Mouse (Mus musculus): ENCODE measurements around the gene Rnaseh1.

Gene Rnaseh1

DNA sequence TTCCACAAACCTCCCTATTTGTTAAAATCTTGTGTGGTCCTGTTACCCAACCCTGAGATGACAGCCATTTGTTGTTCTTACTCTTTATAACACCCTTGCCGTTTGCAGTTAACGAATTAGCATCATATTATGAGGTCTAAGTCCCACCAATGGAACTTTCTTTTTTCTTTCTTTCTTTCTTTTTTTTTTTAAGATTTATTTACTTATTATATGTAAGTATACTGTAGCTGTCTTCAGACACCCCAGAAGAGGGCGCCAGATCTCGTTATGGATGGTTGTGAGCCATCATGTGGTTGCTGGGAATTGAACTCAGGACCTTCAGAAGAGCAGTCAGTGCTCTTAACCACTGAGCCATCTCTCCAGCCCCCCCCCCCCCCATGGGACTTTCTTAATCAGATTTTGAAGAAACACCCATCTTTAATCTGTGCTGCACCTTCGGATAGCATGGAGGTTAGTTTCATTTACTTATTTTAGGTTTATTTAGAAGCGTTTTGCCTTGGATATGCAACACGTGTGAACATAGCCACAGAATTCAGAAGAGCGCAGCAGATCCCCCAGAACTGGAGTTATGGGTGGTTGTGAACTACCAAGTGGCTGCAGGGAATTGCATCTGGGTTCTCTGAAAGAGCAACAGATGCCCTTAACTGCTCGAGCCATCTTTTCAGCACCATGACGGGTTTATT, 24.8 kb downstream of the Rnaseh1 start:
- no peak for DNase-seq

DNA sequence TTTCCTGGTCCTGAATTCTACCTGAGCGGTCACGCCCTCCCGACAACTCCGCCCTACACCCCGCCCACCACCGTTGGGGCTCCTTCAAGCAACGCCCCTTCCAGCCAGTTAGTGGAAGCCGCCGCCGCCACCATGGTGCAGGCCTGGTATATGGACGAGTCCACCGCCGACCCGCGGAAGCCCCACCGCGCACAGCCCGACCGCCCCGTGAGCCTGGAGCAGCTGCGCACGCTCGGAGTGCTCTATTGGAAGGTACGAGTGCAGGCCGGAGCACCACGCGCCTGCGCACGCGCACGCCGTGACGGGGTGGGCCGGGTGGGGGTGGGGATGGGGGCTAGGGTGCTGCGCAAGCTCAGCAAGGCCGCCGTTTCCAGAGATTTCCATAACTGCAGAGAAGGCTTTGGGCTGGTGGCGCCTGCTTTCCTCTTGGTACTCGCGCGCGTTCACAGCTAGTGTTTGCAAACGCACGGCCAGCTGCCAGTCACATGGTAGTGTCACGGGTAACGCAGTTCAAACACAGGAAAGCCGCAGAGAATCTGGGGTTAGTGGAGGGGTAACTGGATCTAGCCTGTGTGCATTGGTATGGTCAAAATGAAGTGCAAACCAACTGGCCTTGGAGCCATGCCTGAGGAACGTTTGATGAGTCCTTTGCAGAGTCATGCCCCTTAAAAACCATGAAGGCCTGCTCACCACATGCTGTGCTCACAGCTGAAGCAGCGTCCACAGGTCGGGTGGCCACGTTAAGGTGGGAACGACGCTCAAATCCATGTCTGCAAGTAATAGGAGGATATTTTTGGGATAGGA, 25.9 kb downstream of the Rnaseh1 start, which contains the start of gene Adi1:
Adi1 (plus strand) TSS at position 111 of the 804 bp plus-strand sequence.
- peak; percentile 90 for DNase-seq

DNA sequence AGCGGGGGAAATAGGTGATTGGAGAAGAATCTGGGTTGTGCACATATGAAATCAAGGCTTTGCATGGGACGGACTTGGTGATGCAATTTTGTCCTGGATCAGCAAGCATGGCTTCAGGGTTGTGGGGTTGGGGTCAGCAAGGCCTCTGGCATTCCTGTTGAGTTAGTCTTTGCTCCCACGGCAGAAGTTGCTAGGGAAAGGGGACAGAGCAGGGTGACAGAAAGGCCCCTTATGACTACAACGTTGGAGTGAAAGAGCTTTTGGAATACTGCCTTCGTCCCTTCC, 26.5 kb downstream of the Rnaseh1 start:
- DNase-seq = no peak

DNA sequence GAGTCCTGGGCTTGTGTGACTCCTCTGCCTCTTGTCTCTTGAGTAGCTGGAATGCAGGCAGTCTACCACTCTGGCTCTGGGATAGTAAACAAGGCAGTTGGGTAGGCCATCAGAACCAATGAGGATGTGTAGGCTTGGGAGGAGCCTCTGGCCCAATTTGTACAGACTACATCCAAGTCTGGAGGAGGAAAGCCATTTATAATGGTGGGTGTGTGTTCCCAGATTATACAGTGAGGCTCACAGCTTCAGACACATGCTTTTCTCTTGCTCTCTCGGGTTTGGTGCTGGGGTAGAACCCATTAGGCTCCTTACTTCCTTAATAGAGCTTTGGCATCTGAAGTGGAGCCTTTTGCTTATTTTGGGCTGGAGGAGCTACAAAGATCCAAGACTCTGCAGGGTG, 35.3 kb downstream of the Rnaseh1 start:
- no peak for DNase-seq

DNA sequence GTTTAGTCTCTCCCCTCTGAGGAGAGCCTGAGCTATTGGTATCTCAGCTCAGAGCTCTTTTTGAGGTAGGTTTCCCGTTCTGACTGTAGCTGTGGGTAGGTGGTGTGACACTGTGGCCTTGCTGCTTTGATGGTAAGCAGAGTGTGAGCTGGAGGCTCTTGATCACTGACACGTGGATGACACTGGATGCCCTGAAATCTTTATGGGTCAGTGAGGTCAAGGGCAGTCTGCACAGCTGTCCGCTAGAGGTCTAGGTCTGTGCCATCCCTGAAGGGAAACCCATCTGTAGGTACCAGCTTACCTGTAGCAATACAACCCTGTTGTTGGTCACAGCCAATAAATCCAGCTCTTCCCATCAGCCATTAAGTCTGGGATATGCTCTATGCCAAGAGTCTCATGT, 36.4 kb downstream of the Rnaseh1 start:
- DNase-seq = no peak

DNA sequence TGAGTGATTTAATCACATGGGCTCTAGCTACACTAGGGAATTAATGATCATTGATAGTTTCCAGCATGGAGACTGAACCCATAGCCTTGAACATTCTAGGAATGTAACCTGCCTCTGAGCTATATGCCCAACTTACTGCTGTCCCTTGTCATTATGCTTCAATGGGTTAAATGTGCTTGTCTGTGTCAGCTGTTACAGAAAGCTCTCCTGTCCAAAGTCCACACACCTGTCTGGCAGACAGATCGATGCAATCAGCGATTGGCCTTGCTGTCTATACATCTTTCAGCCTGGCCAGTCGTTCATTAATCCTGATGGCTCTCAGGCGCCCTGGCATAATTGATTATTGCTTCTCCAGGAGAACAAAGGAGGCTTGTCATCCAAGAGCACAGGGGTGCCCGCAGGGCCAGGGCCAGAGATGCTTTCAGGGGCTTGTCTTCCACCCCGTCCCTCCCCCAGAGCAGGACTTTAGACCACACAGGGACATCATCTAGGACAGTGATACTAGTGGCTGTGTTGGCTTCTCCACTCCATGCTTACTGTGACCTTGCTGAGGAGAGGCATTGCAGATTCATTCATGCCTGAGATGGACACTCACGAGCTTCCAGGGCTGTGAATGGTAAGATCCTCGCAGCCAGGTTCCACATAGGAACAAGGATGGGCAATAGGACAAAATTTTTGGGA, 36.9 kb downstream of the Rnaseh1 start:
- no peak for DNase-seq

DNA sequence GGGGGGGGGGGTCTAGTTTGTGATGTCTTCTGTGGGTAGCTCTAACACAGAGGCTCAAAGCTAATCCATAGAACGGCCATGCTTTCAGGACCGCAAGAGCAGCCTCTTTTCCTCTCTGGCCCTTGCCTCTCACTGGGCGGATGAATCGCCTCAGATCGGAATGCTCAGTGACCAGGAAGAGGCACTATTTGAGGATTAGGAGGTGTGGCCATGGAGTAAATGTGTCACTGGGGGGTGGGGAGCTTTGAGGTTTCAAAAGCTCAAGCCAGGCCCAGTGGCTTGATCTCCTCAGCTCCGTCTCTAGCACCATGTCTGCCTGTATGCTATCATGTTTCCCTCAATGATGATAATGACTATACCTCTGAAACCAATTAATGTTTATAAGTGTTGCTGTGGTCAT, 39.6 kb downstream of the Rnaseh1 start:
- DNase-seq = no peak

DNA sequence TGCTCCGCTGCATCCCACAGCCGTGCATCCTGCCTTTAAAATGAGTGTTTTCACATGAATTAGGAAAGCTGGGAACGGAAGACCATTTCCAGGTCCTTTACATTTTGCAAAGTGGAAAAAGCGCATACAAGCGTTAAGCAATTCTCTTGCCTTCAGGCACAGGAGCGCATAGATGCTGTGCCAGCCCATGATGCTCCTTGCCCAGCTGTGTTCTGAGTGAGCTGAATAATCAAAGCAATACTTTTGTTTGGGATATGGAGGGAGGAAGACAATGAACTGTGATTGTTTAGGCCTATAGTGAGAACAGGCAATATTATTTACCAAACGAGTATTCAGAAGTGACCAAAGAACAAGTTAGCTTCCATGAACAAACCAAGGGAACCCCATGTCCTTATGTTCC, 41.3 kb downstream of the Rnaseh1 start:
- peak; percentile 76 for DNase-seq

DNA sequence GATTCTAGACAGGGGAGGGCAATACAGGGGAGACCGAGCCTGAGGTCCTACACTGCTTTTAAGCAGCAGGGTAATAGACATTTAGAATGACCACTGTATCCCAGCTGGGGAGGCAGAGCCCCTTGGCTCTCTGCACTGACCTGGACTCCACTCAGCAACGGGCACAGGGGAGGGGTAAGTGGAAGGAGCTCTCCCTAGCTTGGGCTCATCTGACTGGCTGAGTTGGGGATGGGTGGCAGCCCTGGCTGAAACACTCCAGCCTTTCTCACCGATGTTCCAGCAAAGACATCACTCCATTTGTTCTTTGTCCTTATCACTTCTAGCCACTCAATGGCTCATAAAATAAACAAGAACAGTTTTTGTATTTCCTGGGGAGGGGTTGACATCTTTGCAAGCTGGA, 44.3 kb downstream of the Rnaseh1 start:
- no peak for DNase-seq

DNA sequence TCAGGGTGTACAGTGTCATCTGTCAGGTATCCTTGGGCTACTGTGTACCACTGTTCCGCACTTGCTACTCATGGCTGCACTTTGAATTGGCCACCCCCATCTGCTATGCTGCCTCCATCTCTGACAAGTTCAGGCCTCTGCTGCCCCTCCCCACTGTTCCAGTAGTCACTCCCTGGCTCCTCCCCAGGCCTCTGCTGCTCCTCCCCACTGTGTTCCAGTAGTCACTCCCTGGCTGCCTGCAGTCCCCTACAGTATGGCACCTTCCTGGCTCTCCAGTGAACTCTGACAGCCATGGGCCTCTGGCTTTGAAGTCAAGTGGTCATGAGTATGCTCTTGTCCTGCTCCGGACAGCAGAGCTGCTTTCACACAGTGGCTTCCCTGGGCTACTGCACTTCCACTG, 44.8 kb downstream of the Rnaseh1 start:
- peak; percentile 60 for DNase-seq

DNA sequence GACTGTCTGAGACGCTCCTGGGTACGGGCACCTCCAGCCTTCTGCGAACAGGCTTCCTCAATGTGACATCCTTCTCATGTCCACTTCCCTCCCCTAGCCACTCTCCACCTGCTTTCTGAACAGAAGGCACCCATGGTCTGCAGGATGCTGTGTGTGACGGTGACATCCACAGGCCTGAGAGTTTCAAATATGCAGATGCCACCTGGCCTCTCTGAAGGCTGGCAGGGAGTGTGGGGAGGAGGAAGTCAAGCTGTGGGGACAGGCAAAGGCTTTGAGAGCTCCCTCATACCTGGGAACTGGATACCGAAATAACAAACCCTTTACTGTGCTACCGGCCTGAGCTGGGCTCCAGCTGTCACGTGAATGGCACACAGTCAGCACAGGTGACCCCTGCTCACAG, 45.4 kb downstream of the Rnaseh1 start:
- no peak for DNase-seq

DNA sequence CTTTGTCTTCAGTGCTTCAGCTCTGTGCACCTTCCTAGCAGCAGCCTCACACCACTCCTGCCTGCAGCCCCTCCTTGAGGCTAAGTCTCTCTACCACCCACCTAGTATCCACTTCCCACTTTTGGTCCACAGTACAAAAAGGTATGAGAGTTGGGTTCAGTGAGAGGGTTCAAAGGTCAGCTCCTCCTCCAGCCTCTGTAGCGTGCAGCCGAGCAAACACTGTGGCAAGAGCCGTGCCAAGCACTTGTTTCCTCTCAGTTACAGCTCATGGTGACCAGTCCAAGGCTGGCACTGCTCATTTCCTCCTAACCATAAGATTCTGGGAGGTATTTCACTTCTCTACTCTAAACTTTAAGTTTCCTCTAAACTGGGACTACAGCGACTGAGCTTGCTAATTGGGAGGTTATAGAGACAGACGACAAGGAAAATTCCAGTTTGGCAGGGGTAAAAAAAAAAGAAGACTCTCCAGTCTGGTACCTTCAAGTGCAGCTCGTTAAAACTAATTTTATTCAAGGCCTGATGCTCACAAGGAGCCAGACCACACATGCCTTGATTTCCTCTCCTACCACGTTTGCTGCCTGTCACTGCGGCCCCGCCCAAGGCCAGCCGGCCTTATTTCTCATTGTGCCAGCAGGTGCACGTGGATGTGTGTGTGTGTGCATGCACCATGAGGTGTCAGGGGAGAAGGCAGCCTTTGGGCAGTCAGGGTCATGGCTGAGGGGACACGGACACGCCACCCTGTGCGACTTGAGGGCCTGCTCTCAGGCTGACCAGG, 48.6 kb downstream of the Rnaseh1 start:
- no peak for DNase-seq

DNA sequence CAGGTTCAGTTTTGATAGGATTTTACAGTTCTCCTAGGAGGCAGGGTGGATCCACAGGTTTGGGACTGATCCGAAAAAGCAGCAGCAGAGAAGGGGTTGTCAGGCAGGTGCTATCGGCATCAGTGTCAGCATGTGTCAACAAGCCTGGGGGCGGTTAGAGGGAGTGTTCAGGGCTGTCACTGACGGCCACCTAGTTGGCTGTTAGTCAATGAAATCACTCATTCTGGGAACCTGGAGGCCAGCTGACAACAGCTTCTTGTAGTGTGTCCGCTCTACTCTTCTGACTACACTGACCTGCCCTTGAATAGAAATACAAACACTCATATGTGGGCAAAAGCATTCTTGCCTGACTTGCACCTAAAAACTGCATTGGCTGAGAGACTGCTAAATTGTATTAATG, 49.7 kb downstream of the Rnaseh1 start:
- DNase-seq = no peak

DNA sequence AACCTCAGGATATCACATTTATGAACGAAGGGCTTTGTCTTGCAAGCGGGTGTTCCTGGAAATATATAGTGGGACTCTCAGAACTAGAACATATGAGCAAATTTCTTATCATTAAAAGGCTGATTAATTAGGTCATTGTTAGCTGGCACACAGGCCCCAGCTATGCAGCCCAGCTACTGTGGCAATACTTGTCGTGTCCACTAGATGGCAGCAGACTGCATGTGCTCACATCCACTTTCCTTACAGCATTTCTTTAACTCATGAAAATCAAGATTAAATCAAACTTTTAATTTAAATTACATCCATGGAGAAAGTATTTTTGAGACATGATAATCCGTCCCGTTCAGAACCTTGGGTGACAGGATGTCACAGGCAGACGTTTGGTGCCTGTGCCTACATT, 50.3 kb downstream of the Rnaseh1 start:
- peak; percentile 84 for DNase-seq

DNA sequence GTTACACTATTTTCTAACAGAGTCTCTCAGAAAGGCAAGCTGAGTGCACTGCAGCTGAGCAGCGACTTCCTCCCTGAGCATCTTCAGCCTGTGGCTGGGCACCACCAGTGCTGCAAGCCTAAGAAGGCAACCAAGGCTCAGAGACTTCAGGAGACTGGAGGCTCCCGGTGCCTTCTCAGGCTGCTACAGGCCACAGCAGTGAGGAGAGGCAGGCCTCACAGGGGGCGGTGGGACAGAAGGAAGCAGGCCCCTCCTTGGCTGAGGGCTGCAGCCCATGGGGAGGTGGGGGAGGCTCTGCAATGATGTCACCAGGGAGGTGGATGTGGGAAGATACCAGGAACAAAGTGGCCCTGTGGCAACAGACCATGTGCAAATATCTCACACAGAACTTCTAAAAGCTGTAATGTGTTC, 50.7 kb downstream of the Rnaseh1 start:
- no peak for DNase-seq

DNA sequence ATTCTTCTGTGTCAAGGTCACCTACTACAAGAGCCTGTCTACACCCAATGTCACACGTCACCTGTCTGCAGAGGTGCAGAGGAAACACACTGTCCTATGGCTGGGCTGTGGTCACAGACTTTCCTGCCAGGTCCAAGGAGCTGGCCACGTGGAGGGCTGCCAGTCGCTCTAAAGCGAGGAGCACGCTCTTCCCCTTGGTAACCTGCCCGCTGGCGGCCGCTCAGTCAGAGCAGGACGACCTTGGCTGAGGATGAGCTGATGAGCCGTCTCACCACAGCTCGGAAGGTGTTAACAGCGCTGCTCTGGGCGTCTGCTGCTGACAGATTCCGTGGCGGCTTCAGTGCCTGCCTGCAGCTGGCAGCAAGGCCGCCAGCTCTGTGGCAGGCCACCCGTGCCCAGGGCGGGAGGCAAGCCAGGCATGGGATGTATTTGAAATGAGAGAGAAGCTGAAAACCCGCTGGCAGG, 51.2 kb downstream of the Rnaseh1 start:
- peak; percentile 61 for DNase-seq

DNA sequence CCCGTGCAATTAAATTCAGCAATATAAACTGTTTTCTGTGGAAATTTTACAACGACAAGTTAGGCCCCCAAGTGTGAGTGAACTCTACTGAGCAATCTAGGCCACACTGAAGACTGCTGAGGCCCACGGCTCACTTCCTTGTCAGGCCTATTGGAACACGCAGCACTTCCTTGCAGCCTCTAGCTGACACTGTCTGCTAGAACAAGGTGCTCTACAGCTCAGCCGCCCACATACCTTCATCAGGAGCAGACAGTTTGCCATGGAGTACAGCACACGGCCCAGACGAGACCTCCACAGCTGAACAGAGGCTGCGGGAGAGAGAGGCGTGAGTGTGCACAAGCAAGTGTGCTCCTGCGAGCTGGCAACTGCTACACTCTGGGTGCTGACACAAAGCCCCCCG, 51.9 kb downstream of the Rnaseh1 start:
- DNase-seq = peak; percentile 58

DNA sequence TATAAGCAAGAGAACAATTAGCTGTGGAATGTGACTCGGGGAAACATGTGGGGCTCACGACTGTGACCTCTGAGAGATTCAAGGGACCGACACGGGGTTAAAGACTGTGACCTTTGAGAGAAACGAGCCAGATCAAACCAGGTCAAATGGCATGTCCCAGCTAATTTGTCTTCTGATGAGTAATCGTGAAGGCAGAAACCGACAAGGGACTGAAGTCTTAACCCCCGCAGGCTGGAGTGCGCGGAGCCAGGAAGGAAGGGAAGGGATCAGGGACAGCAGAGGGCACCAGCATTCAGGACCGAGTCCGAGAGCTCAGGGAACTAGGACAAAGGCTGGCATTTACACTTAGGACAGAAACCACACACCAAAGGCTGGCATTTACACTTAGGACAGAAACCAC, 55.0 kb downstream of the Rnaseh1 start:
- no peak for DNase-seq

DNA sequence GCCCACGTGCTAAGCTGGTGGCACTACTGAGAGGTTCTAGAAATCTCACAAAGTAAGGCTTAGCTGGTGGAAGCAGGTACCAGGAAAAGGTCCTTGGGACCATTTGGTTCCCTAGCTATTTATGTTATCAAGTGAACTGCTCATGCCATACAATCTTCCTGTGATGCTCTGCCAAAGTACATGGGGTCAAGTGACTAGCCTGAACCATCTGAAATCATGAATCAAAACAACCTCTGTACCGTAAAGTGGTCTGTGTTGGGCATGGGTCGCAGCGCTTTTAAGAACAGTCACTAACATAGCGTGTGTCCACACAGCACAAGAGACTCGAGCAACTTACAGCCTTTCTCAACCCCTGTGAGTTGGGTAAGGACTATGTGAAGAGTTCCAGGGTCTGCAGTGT, 55.8 kb downstream of the Rnaseh1 start:
- no peak for DNase-seq

DNA sequence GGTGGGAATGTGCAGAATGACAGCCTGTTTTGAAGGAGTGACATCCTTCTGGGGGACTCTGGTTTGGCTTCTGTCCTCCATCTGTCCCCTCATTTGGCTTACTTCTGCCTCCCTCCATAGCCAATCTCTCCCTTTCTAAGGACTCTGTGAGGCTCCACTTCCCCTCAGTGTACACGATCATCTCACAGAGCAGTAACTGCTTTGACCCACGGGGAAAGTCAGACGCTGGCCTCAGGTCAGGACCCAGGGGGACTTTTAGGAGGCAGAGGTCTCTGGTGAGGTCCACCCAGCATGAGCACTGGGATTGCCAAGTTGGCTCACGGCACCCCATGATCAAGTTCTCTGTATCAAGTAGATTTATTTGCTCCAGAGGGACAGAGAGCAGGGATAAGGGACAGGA, 58.8 kb downstream of the Rnaseh1 start:
- DNase-seq = no peak
